Mouse (Mus musculus) urinary bladder, postnatal 10 days (tissue): Measurements from ENCODE around the gene Nbea.

ENCODE experiments used
- DNase-seq: peaks from one replicate; pipeline ENCODE4 v3.0.0; 2022; ENCODE audit warnings: low spot score

Nbea gene

DNA sequence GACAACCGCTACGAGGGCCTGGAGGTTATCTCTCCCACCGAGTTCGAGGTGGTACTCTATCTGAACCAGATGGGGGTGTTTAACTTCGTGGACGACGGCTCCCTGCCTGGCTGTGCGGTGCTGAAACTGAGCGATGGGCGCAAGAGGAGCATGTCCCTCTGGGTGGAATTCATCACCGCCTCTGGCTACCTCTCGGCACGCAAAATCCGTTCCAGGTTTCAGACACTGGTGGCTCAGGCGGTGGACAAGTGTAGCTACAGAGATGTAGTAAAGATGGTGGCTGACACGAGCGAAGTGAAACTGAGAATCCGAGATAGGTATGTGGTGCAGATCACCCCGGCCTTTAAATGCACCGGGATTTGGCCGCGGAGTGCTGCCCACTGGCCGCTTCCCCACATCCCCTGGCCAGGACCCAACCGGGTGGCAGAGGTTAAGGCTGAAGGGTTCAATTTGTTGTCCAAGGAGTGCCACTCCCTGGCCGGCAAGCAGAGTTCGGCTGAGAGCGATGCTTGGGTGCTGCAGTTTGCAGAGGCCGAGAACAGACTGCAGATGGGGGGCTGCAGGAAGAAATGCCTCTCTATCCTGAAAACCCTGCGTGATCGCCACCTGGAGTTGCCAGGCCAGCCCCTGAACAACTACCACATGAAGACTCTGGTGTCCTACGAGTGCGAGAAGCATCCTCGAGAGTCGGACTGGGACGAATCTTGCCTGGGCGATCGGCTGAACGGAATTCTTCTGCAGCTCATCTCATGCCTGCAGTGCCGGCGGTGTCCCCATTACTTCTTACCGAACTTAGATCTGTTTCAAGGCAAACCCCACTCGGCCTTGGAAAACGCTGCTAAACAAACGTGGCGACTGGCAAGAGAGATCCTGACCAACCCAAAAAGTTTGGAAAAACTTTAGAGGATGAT lies 400.1 kb downstream of the Nbea start:
- no peak for DNase-seq

GRCm38 (mm10) chr3:55782771-55783170 lies 400.7 kb downstream of the Nbea start:
- no peak for DNase-seq

- no peak for DNase-seq
Measured at GRCm38 (mm10) chr3:55782056-55782687, 401.3 kb downstream of the Nbea start, which contains the start of gene Mab21l1. Gene Mab21l1, plus strand, starts transcription at chr3:55782510.

DNA sequence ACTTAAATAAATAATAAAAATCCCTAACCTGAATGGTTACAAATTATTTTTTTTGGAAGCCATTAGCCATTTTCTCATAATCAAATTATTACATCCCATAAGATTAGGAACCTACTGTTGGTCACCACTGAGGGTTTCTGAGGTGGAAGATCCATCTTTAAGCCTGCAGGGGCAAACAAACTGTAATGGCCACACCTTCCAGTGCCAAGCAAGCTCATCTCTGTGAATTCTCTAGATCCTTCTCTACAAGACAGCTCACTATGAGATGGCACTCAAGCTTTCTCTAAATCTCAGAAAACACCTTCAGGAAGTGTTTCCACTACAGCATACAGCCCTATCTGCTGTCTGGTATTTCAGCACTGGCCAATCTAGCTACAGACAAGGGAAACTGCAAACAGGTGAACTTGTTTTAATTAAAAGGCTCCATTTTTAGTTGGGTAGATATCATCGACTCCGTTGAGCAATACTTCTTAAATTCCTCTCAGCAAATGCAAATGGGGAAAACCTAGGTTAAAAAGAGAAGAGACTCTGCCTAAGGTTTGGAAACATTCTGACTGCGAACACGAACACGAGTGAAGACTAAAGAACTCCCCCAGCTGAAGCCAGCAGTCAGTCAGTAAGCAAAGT lies 402.0 kb downstream of the Nbea start:
- no peak for DNase-seq

GRCm38 (mm10) chr3:55780120-55781070 lies 403.1 kb downstream of the Nbea start:
- DNase-seq: no peak

GRCm38 (mm10) chr3:55778764-55779730 lies 404.5 kb downstream of the Nbea start:
- no peak for DNase-seq

GRCm38 (mm10) chr3:55777501-55777900 lies 406.0 kb downstream of the Nbea start:
- no peak for DNase-seq

DNA sequence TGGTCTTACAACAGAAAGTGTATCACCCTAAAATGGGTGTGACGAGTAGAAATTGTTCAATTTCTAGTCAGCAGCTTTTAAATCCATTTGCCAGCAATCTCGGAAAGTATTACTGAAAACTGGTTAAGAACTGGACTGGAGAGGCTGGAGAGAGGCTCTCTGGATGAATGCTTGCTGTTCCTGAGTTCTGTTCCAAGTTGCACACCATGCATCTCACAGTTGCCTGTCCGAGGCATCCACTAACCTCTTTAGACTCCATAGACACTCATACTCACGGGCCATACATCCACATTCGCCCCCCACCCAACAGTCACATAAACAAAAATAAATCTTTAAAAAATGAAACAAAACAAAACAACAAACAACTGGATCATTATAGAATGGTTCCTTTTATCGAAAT lies 407.7 kb downstream of the Nbea start:
- DNase-seq: no peak

DNA sequence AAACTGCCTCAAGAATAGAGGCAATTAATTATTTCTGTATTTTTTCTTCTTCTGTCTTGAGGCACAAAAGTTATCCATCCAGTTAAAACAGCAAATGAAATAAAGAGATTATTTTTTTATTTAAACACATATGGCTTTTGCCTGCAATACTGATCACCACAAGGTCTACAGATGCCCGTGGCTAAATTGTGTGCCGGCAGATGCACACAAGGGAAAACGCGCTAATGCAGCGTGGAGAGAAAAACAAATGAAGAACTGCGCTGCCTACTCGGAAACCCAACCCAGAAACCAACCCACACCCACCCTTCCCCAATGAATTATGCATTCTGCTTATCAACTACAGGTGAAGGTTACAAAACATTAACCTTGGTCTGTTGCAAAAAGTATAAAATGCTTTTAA lies 408.3 kb downstream of the Nbea start:
- no peak for DNase-seq

DNA sequence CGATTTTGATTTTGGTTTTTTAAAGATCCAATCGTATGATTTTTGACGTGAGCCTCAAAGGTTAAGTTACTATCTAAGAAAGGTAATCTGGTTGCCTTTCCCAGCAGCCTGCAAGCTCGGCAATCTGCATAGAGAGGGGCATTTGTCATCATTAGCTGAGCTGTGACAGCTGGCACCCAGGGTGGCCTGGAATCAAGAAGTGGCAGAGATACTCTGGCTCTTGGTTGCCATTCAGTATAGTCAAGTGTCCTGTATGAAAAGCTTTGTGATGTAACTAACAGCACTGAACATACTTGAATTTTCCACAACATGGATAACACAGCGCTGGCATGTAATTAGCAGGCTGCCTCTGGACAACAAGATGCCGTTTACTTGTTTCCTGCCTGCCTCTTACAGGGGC lies 409.3 kb downstream of the Nbea start:
- DNase-seq: no peak

GRCm38 (mm10) chr3:55769308-55769707 lies 414.2 kb downstream of the Nbea start:
- no peak for DNase-seq

GRCm38 (mm10) chr3:55768654-55769053 lies 414.8 kb downstream of the Nbea start:
- no peak for DNase-seq

DNA sequence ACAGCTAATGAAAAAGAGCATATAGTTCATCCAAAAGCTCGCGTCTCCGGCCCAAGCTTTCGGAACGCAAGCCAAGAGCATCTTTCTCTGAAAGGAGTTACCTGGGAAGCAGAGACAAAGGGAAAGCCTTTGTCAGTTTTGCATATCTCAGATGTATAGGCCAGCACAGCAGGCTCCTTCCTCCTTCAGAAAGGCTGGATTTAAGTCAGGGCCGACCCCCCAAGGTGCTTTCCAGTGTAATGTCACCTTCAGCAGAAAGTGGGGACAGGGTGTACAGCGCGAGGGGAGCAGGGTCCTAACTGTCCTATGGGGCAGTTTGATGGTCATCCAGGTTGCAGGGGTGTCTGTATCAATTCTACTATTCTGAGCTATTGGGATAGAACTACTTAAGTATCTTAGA lies 419.9 kb downstream of the Nbea start:
- DNase-seq: no peak

GRCm38 (mm10) chr3:55758297-55758696 lies 425.2 kb downstream of the Nbea start:
- DNase-seq: no peak

DNA sequence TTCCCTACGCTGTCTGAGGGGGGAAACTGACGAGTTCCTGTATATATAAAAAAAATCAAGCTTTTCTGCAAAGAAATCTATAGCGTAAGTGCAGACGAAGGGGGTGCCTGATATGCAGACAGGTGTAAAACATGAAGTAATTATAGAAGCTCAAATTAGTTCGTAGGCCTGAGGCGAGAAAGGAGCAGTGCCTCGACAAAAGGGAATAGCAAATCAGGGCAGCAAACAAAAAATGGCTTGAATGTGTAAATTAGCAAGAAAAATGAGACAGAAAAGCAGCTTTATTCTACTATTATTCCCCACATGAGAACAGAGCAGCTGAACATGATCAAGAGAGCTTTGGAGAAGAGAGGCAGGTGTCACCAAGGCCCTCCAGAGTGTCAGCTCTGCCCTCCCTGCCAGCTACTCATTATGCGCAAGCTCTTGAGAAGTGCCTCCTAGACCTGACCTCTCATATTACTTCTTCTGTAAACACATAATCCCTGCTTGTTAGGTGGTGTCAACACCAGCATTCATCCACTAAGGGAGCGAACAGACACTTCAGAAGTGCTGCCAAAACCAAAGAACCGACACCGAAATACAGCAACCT lies 426.8 kb downstream of the Nbea start:
- no peak for DNase-seq

DNA sequence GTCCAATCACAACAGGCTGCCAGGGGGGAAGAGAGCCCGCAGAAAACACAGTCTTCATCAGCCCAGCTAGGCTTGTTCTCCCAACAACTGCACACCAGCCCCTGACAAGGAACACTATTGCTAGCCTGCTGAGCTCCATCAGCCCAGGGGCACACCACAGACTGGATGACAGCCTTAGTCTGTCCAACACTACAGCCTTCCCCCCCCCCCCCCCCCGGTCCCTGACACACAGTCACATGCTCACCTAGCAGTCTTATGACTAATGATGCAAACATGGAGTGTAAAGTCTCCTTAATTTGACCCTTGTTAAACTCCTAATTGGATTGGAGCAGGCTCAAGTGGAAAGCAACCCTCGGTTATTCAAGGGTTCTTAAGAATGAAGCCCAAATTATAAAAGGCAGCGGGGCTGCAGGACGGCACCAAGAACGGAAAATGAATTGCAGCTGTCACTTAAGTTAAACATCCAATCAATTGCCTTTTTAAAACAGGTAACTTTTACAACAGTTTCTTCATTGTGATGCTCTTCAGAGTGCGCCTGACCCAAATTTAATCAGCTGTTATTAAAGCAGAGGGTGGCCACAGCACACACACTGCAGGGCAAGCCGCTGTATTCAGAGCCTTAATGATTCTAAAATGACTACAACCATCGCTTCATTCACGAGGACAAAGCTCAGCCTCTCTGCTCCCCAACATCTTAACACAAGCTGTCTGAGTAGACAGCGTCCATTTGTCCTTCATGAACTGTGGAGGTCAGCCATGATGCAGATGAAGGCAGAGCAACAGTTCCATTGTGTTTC lies 427.5 kb downstream of the Nbea start:
- DNase-seq: no peak

DNA sequence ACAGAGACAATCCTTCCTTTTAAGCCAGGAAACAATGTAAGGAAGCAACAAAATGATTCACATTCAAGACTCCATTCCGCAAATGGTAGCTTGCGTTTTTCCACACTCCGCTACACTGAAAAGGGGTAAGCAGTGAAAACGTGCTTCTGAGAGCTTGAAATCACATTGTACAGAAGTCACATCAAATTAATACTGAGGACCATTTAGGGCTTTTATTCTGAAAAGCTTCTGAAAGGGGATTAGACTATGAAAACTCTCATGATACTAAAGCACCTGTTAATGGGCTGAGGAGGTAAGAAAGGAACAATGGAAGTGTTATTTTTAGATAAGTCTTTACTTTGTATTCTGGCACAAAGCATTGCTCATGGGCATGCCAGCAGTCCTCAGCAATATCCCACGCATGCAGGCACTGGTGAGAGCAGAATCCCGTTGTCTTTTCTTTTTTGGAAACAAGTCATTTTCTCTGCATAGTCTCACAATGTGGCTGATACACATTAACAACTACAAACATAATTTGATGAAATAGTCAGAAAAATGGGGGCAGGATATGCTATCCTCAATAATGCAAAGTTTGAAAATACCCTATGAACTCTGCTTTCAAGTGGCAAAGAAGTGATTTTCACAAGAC lies 428.4 kb downstream of the Nbea start:
- no peak for DNase-seq

DNA sequence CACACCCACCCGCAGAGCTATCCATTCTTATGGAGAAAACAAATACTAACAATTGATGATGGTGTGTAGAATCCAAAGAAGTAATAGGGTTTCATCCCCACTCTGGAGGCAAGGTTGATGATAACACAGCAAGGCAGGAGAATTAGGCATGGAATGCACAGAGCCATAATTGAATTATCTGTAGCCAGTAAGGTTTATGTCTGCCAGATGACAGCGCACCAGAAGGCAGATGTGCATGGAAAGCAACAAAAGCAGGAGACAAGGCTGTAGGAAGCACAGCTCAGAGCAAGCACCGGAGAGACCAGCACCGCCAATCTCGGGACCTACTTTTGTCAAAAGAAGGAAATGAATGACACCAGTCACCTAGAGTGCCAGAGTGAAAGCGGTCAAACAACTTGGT lies 429.6 kb downstream of the Nbea start:
- DNase-seq: no peak

GRCm38 (mm10) chr3:55752558-55752957 lies 430.9 kb downstream of the Nbea start:
- DNase-seq: no peak
